Mouse (Mus musculus) forebrain, embryonic 14.5 days (tissue): ENCODE results near the gene Stpg4. TPM values are rescaled to one million over a fixed set of nuclear protein-coding genes. Genes with fewer than 3 reads are reported as not detected.

Experiments
- ATAC-seq: fragments of 200-750 bp; cut with Nextera tagmentation; 2 replicates; pipeline ENCODE4 v1.8.0; 2017; ENCODE audit warnings: mild to moderate bottlenecking, moderate library complexity
- DNase-seq: peaks from one replicate; pipeline ENCODE4 v3.0.0-alpha.2; 2015; ENCODE audit warnings: low spot score
- H3K27ac ChIP-seq: fragments of 300-500 bp; sonication (generic); 2 replicates; pipeline ENCODE4 v1.5.1; 2014; ENCODE audit warnings: low read depth, mild to moderate bottlenecking, control low read depth, low read length, moderate library complexity
- H3K27me3 ChIP-seq: fragments of 300-500 bp; sonication (generic); replicated peaks from 2 replicates; pipeline ENCODE4 v1.6.1; 2014; ENCODE audit warnings: low read length, control low read depth, mixed read lengths; ENCODE audit not compliant: control insufficient read depth, insufficient read depth
- H3K36me3 ChIP-seq: fragments of 300-500 bp; sonication (generic); 2 replicates; pipeline ENCODE4 v1.6.1; 2014; ENCODE audit warnings: low read length, control low read depth; ENCODE audit not compliant: control insufficient read depth, insufficient read depth
- H3K4me1 ChIP-seq: fragments of 300-500 bp; sonication (generic); 2 replicates; pipeline ENCODE4 v1.6.1; 2014; ENCODE audit warnings: antibody characterized with exemption, low read length, control low read depth; ENCODE audit not compliant: control insufficient read depth, insufficient read depth
- H3K4me2 ChIP-seq: fragments of 300-500 bp; sonication (generic); 2 replicates; pipeline ENCODE4 v1.6.1; 2014; ENCODE audit warnings: mild to moderate bottlenecking, control low read depth, low read length
- H3K4me3 ChIP-seq: fragments of 300-500 bp; sonication (generic); 2 replicates; pipeline ENCODE4 v1.5.1; 2014; ENCODE audit warnings: low read depth, low read length, control low read depth
- H3K9ac ChIP-seq: fragments of 300-500 bp; sonication (generic); 2 replicates; pipeline ENCODE4 v1.6.1; 2014; ENCODE audit warnings: mild to moderate bottlenecking, low read length, control low read depth, moderate library complexity
- H3K9me3 ChIP-seq: fragments of 300-500 bp; sonication (generic); replicated peaks from 2 replicates; pipeline ENCODE4 v1.6.1; 2016; ENCODE audit warnings: low read length, control low read depth, mixed read lengths; ENCODE audit not compliant: control insufficient read depth
- WGBS: fragments of 180-500 bp; shearing (Covaris S2); extraction: QIAGEN DNeasy Blood & Tissue Kit; methylation state at CpG from one replicate; pipeline ENCODE4 v1.1.7; 2014; 5-methylcytosine and 5-hydroxymethylcytosine counted together
- polyA plus RNA-seq: library from polyadenylated mRNA; unstranded; fragments of >200 nt; fragmentation: Nextera tagmentation; extraction: Ambion mirVana; gene quantifications from 2 replicates; pipeline ENCODE4 v1.2.1, GENCODE M21; 2014

Gene Stpg4
- polyA plus RNA-seq, 1 experiment from 2014 or later: not detected

GRCm38 (mm10) chr17:87367640-87368039 is 59.9 kb downstream of the Stpg4 start:
- 44% methylated on average over 3 of the region's 3 CpGs for WGBS
- Histone ChIP-seq H3K4me2 (no peak overlapping the region), H3K36me3 (no peaks in the 10 kb centered on the region), H3K9ac (no peak overlapping the region), H3K4me1 (peaks cover 12% of the 10 kb centered on the region), H3K27ac (peak overlapping the region; percentile 39; the same call in 1 of the 2 replicates), H3K27me3 (no peaks in the 10 kb centered on the region), H3K4me3 (no peak overlapping the region), H3K9me3 (no peaks in the 10 kb centered on the region)
- peak; percentile 53 for DNase-seq
- peak; percentile 14; the same call in 1 of the 2 replicates for ATAC-seq

GRCm38 (mm10) chr17:87367228-87367627 is 60.3 kb downstream of the Stpg4 start:
- H3K4me1 ChIP-seq: peaks cover 12% of the 10 kb centered on the region
- H3K9me3 ChIP-seq: no peaks in the 10 kb centered on the region
- no peak overlapping the region for H3K4me3 ChIP-seq
- H3K9ac ChIP-seq: no peak overlapping the region
- 33% methylated on average over 4 of the region's 4 CpGs for WGBS
- ATAC-seq (no peak), DNase-seq (no peak)
- no peaks in the 10 kb centered on the region for H3K27me3 ChIP-seq
- no peak overlapping the region for H3K4me2 ChIP-seq
- H3K27ac ChIP-seq: peak overlapping the region; percentile 39; the same call in 1 of the 2 replicates
- H3K36me3 ChIP-seq: no peaks in the 10 kb centered on the region

- DNase-seq (no peak), ATAC-seq (no peak)
- H3K36me3 ChIP-seq: no peaks in the 10 kb centered on the region
- no peaks in the 10 kb centered on the region for H3K27me3 ChIP-seq
- H3K4me3 ChIP-seq: no peak overlapping the region
- WGBS: 19% methylated on average over 2 of the region's 2 CpGs
- no peak overlapping the region for H3K9ac ChIP-seq
- peaks cover 12% of the 10 kb centered on the region for H3K4me1 ChIP-seq
- no peak overlapping the region for H3K4me2 ChIP-seq
- no peaks in the 10 kb centered on the region for H3K9me3 ChIP-seq
- H3K27ac ChIP-seq: no peak overlapping the region
Measured at GRCm38 (mm10) chr17:87366520-87366919, 61.0 kb downstream of the Stpg4 start.

GRCm38 (mm10) chr17:87365268-87365667 is 62.3 kb downstream of the Stpg4 start:
- Histone ChIP-seq H3K4me3 (no peak overlapping the region), H3K36me3 (no peaks in the 10 kb centered on the region), H3K4me1 (peaks cover 17% of the 10 kb centered on the region), H3K9me3 (no peaks in the 10 kb centered on the region), H3K27ac (no peak overlapping the region), H3K27me3 (no peaks in the 10 kb centered on the region), H3K9ac (no peak overlapping the region), H3K4me2 (no peak overlapping the region)
- WGBS: 84% methylated on average over 8 of the region's 8 CpGs
- ATAC-seq (no peak), DNase-seq (no peak)

- no peak for ATAC-seq
- H3K36me3 ChIP-seq: no peaks in the 10 kb centered on the region
- no peak overlapping the region for H3K9ac ChIP-seq
- no peak for DNase-seq
- WGBS: 91% methylated on average over 15 of the region's 15 CpGs
- no peak overlapping the region for H3K4me3 ChIP-seq
- no peaks in the 10 kb centered on the region for H3K27me3 ChIP-seq
- no peak overlapping the region for H3K4me2 ChIP-seq
- H3K4me1 ChIP-seq: peaks cover 9% of the 10 kb centered on the region
- no peak overlapping the region for H3K27ac ChIP-seq
- H3K9me3 ChIP-seq: no peaks in the 10 kb centered on the region
Measured at GRCm38 (mm10) chr17:87364108-87364507, 63.4 kb downstream of the Stpg4 start.

GRCm38 (mm10) chr17:87361132-87361531 is 66.4 kb downstream of the Stpg4 start:
- H3K9ac ChIP-seq: no peak overlapping the region
- peak; percentile 51 for DNase-seq
- WGBS: 36% methylated on average over 3 of the region's 3 CpGs
- no peaks in the 10 kb centered on the region for H3K9me3 ChIP-seq
- H3K4me3 ChIP-seq: no peak overlapping the region
- no peaks in the 10 kb centered on the region for H3K36me3 ChIP-seq
- H3K27me3 ChIP-seq: no peaks in the 10 kb centered on the region
- H3K4me1 ChIP-seq: 0 out of 2 replicates have a peak, but pooled peaks cover 5% of the 10 kb centered on the region
- peak overlapping the region; percentile 41; the same call in 1 of the 2 replicates for H3K27ac ChIP-seq
- H3K4me2 ChIP-seq: no peak overlapping the region
- peak; percentile 53 for ATAC-seq

GRCm38 (mm10) chr17:87357506-87357905 is 70.0 kb downstream of the Stpg4 start:
- no peaks in the 10 kb centered on the region for H3K9me3 ChIP-seq
- no peak overlapping the region for H3K4me3 ChIP-seq
- DNase-seq: no peak
- H3K36me3 ChIP-seq: no peaks in the 10 kb centered on the region
- 84% methylated on average over 9 of the region's 9 CpGs for WGBS
- ATAC-seq: no peak
- no peaks in the 10 kb centered on the region for H3K27me3 ChIP-seq
- no peak overlapping the region for H3K27ac ChIP-seq
- H3K9ac ChIP-seq: no peak overlapping the region
- H3K4me1 ChIP-seq: peaks cover 6% of the 10 kb centered on the region; the same call in 1 of the 2 replicates
- H3K4me2 ChIP-seq: no peak overlapping the region

- H3K4me1 ChIP-seq: peaks cover 8% of the 10 kb centered on the region; the same call in 1 of the 2 replicates
- H3K4me3 ChIP-seq: no peak overlapping the region
- DNase-seq (no peak), ATAC-seq (no peak)
- H3K36me3 ChIP-seq: no peaks in the 10 kb centered on the region
- no peak overlapping the region for H3K27ac ChIP-seq
- H3K9me3 ChIP-seq: no peaks in the 10 kb centered on the region
- H3K4me2 ChIP-seq: no peak overlapping the region
- H3K9ac ChIP-seq: no peak overlapping the region
- WGBS: 93% methylated on average over 5 of the region's 5 CpGs
- no peaks in the 10 kb centered on the region for H3K27me3 ChIP-seq
Measured at GRCm38 (mm10) chr17:87356261-87356660, 71.3 kb downstream of the Stpg4 start.

GRCm38 (mm10) chr17:87355456-87355855 is 72.1 kb downstream of the Stpg4 start:
- Histone ChIP-seq H3K4me1 (peaks cover 3% of the 10 kb centered on the region; the same call in 1 of the 2 replicates), H3K4me2 (no peak overlapping the region), H3K4me3 (no peak overlapping the region), H3K9ac (no peak overlapping the region), H3K36me3 (no peaks in the 10 kb centered on the region), H3K9me3 (no peaks in the 10 kb centered on the region), H3K27me3 (no peaks in the 10 kb centered on the region), H3K27ac (no peak overlapping the region)
- DNase-seq (no peak), ATAC-seq (no peak)
- WGBS: 96% methylated on average over 8 of the region's 8 CpGs
